Mouse (Mus musculus): ENCODE measurements at regions not wholly inside any gene's neighbourhood (a gene's known extent, or its start where the extent isn't known, plus 50 kb on each side); places are given as distances from the start of the nearest gene placed in this dataset.

DNA sequence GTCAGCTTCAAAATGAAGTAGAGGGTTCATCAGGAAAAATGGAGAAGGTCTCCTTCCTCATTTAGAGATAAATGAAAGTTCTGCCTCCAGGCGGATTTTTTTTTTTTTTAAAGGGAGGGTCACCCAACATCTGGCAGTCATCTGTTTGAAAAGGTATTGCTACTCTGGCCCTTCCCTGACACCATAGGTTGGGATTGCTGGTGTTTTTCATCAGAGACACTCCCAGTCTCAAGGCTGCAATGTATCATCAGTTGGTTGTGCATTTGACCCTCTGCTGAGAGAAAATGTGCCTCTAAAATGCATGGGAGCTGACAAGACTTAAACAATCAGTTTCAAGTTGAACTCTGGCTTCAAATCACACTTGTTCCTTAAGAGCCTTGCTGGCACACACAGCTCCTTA lies 1344.4 kb downstream of the Mat2b start:
- Histone ChIP-seq H3K9ac (no peak overlapping the region), H3K27me3 (ENCODE audit: control insufficient read depth, insufficient read depth, low read length) (no peaks in the 10 kb centered on the region), H3K27ac (no peak overlapping the region), H3K4me1 (replicated peaks; ENCODE audit: control insufficient read depth, insufficient read depth, low read length) (no peaks in the 10 kb centered on the region), H3K4me2 (replicated peaks) (no peak overlapping the region), H3K9me3 (ENCODE audit: control insufficient read depth, low read length) (no peaks in the 10 kb centered on the region), H3K36me3 (replicated peaks; ENCODE audit: control insufficient read depth, insufficient read depth) (no peaks in the 10 kb centered on the region), H3K4me3 (replicated peaks; ENCODE audit: low read length) (no peak overlapping the region)
- WGBS: 50% methylated on average over 1 of the region's 1 CpGs
- DNase-seq (ENCODE audit: low spot score) (no peak), ATAC-seq (ENCODE audit: low FRiP score) (no peak)

All from hindbrain, embryonic 14.5 days (tissue).